Mouse (Mus musculus) naive thymus-derived CD4-positive, alpha-beta T cell, adult 2 months (primary cell): ENCODE measurements at regions not wholly inside any gene's neighbourhood (a gene's known extent, or its start where the extent isn't known, plus 50 kb on each side); places are given as distances from the start of the nearest gene placed in this dataset.

Experiments
- DNase-seq: peaks from one replicate; pipeline ENCODE4 v3.0.0-alpha.2; 2011; ENCODE audit warnings: low read depth

DNA sequence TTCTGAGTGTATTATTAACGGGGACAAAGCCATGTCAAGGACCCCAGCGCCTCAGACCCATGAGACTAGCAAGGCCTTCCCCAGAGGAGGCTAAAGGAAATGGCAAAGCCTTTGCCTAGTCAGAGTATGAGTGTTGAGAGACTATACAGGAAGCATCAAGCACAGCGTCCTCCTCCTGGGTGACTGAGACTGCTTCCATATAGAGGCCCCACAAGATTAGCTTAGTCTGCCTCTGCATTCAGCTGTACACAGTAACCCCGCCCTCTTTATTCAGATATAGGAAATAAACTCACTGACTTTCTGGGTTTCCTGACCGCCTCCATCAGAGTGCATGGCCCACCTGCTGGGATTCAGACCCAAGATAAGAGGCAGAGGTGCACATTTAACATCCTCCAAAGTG lies 192.8 kb upstream of the Hes1 start:
- no peak for DNase-seq

DNA sequence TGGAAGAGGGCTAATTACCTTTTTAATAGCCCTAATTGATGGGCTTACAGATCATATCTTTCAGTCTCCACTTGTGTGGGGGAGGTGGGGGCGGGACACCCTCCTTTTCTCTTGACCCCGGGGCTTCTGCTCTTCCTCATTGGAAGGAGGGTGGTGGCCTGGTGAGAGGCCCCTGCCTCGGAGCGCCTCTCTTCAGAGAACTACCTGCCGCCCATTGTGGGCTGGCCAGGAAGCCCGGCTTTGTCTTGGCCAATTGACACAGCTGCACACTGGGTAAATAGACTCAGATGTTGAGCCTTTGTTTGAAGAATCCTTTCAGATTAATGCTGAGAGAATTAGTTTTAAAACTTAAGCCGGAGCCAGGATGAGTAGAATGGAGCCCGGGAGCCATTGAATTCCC lies 188.0 kb upstream of the Hes1 start:
- DNase-seq, result no peak

DNA sequence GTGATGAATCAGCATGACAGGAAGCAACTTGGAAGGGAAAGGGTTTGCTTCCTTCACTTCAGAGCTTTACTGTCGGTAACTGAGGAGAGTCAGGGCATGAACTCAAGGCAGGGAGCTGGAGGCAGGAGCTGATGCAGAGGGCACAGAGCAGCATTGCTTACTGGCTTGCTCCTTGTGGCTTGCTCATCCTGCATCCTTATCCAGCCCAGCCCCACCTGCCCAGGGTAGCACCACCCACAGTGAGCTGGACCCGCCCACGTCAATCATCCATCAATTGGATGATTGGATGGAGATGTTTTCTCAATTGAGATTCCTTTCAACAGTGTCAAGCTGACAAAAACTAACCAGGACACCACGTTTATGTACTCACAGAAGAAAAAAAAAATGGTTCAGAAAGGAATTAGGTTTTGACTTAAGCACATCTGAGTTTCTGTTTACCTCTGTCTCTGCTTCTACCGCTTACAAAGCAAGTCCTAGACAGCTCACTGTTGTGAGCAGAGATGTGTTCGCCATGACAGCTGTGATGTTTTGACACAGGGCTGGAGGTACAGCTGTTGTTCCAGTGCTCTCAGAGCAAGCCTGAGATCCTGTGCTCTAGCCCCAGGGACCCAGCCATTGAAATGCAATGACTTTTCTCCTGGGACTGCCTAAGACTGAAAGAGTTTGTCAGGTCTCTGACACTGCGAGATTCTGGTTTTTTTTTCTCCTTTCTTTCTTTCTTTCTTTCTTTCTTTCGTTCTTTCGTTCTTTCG lies 186.6 kb upstream of the Hes1 start:
- DNase-seq, result no peak

DNA sequence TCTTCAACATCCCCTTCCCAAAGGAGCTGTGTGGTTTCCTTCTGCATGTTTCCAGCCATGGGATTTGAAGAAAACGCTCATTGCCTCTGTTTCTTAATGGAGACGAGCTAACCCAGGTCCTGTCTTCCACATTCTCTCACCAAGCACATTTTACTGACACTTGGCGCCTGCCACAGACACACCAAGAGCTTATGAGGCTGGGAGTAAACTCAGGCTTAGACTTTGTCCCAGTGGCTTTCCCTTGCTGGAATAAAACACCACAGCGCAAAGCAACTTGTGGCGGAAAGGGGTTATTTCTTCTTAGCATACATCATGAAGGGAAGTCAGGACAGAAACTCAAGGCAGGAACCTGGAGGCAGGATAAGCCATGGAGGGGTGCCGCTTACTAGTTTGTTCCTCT lies 184.5 kb upstream of the Hes1 start:
- DNase-seq, result no peak

DNA sequence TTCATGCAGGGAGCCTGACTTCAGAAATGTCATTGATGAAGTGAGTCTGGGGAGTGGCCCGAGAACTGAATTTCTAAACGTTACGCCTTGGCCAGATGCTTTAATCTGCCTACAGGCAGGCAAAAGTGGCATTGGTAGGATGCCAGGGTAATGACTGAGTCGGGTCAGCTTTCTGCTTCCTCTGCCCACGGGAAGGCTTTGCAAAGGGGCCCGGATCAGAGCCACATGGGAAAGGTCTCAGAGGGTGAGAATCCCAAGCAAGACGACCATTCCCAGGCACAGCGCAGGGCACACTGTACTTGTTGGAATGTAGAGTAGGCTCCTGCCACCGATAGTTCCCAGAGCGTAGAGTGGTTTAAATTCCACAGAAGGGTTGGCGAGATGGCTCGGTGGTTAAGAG lies 182.7 kb upstream of the Hes1 start:
- DNase-seq, result no peak

DNA sequence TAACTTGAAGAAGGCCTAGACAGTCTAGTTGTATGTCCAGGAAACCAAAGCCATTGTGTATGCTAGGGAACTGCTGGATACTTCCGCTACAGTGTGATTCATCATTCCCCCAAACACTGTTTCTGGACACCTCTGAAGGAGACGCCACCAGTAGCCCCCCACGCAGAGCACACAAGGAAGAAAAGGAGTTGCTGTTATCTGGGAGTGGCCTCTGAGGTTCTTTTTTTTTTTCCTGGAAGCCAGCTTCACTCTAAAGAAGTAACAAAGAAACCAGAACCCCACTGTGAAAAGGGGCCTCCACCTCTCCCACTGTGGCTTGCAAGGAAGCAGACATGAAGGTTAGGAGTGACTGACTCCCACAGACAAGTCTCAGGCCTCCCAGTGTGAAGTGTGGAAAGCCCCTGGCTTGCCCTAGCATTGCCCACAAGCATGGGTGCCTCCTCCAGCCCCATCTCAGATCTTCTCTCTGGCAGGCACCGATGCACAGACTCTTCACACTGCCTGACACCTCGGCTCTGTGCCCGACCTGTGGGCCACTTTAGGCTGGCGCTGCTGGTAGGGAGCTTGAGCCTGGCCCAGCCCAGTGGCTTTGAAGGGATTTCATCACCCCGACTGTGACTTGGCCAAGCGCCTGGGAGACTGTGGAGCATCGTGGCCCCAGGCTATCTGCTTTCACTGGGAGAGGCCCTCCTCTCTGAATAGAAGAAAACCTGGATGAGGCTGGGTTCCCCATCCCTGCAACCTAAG lies 181.8 kb upstream of the Hes1 start:
- DNase-seq, result no peak

DNA sequence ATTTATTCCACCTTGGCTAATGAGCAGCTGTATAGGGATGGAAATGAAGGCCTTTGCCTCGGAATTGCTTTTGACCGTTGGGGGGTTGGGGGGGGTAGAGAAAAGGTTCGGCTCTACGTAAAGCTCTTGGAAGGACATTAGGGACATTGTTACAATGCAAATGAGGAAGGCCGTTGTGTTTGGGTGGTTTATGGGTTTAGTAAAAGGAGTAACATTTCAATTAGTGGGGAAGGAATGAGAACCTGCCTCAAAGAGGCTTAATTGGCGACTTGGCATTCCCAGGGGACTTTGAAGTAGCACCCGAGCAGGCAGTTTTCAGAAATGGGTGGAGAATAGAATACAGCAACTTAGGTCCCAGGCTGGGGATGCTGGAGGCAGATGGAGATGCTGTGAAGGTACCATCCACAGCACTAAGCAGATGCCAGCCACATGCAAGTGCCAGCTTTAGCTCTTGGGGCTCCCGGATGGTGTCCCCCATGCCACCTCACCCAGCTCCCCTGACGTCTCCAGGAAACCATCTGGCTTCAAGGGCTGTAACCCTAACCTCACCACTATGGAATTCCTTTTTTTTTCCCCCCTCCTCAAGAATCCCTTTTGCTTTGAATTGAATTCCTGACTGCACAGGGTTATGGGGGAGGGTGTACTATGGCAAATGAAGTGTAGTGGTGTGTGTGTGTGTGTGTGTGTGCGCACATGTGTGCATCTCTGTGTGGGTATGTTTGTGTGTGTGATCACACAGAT lies 180.8 kb upstream of the Hes1 start:
- no peak for DNase-seq

DNA sequence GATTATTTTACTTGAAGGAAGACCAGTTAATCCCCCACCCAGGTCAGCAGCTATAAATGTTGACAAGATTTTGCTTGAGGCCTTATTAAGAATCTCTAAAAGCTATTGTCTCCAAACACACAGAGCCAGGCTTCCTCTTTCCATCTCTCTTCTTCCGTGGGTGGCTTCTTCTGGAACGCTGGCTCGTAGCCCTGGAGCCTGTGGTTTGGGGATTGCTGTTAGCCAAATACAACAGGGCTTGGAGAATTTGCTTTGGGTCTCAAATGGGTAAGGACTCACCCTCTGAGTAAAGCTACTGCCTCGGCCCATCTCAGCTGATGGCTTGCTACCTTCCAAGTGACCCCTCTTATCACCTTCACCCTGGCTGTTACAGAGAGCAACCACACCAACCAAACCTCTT lies 179.3 kb upstream of the Hes1 start:
- DNase-seq, result no peak

DNA sequence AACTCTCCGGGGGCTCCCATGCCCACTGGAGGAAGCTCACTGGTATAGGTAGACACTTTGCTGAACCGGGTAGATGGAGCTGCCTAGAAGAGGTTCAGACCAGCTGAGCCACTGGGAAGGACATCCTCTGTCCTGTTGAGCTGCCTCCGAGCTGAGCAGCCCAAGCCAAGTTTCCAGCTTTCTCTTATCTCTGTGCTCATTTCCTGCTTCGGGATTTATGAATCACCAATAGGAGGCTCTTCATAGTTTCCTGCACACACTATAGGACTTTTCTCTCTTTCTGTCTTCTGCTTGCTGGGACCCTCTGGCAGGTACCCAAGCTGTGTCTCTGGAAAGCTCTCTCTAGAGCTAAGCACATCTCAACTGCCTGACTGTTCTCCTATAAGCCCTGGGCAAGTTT lies 177.4 kb upstream of the Hes1 start:
- DNase-seq, result no peak

DNA sequence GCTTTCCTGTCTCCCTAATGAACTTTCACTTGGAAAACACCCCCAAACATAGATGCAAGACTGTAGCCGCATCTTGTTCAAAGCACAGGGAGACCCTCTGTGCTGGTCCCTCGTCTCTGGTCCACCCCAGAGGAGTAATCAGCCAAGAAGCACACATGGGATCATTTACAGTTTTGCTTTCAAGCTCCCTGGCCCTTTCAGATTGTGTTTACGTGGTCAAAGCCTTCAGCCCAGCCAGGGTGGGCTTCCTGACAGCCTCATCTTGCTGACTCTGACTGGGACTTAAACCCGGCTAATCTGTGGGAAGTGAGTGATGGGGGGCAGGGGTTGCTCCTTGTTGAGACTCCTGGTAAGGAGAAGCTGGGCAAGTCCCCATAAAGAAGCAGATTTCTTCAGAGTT lies 174.8 kb upstream of the Hes1 start:
- no peak for DNase-seq

DNA sequence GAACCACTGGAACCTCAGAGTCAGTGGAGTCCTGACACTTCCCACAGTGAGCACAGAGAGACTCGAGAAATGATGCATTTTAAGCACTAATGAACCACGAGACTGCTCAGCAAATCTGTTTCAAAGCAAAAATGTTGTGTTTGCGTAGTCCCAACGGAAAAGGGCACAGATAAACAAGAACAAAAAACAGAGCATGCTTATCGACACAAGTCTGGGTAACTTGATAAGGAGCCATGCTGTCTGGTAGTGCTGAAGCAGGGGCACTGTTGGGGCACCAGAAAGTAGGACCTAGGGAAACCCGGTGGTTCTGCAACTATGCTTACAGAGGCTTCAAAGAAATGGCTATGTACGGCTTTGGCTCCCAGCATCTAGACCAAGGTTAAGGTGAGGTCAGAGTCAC lies 172.7 kb upstream of the Hes1 start:
- no peak for DNase-seq

DNA sequence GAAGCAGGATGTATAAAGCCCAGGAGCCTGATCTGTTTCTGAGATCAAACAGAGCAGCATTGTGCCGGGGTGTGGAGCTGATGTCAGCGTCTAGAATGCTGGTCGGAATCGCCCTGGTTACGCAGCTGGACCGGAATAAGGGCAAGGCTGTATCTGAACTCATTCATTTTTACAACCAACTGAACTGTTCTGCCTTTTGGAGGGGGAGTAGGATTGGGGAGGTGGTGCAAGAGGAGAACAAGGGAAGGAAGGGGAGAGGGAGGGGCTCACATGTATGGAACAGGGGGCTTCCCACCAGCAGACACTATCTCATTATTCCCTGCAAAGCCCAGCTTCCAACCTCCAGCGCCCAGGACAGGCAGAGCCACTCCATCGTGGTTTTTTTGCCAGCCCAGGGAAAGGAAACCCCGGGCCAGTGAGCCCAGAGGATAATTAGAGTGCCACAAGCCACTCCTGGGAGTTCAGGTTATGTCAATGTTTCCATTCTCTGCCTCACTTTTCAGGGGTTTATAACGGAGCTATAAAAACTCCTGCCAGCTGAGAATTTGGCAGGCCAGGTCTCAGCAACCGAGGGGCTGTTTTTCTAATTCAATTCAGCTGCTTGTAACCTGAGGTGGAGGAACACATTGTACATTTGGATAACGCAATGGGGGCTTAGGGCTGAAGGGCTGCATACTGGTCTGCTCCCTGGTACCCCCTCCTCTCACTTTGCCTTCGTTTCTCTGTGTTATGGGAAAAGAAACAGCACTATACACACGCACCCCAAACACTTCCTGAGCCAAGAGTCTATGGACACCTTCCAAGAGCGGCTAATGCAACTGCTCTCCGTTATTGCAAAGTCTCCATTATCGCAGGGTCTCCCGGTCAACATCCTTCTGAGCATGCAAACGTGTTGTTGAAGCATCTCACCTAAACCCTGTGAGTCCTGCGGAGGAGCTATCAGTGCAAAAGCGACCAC lies 170.0 kb upstream of the Hes1 start:
- no peak for DNase-seq

DNA sequence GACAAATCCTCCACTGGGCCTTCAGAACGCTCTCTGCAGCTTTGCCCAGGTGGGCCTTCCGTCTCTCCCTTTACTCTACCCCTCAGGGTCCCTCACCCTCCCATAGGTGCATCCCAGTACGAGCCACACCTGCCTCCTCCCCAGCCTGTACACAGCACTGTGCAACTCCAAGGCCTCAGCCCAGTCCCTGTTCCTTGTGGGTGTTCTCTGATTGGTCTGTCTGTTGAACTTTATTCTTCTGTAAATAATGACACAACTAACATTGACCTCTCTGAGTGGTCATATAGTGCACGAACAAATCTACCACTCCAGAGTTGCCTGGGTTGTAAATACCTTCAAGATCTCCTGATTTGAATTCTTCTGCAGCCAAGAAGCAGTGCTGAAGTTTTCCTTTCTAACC lies 167.8 kb upstream of the Hes1 start:
- DNase-seq, result no peak

DNA sequence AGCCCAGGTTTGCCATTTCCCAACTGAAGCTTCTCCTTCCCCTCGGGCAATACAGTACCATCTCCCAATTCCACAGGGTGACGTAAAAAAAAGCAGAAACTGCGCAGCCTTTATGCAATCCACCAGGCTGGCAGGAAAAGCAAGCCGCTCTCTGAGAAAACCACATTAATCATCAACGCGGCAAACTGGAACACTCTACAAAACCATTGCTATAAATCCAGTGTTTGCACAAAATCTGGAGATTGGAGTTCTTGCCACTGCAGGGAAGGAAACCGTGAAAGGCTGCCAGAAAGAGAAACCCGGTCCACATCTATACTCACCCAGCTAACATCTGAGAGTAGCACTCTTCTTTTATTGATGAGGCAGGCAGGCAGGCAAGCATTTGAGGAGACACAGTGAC lies 160.7 kb upstream of the Hes1 start:
- DNase-seq, result no peak

DNA sequence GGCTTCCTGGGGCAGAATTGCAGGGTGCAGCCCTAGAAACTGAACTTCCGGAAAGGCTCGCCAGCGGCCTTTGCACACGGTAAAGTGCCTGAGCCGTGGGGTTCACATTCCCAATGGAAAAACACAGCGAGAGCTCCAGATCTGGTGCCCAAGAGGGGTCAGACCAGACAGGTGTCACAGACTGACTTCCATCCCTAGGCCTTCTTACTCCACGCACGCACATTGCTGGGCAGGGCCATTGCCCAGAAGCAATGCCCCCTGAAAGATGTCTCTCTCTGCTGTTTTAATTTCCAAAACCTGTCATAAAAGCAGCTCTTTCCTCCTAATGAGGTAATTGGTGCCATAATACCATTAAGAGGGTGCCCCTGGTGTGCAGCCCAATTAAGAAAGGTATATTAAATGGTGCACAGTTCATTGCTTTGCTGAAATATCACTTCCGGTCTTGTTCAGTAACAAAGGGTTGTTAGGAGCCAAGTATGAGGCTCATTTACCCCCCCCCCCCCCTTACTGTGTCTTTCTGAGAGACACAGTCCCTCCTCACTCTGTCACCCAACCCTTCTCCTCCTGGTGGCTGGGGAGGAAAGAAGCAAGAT lies 159.9 kb upstream of the Hes1 start:
- no peak for DNase-seq

DNA sequence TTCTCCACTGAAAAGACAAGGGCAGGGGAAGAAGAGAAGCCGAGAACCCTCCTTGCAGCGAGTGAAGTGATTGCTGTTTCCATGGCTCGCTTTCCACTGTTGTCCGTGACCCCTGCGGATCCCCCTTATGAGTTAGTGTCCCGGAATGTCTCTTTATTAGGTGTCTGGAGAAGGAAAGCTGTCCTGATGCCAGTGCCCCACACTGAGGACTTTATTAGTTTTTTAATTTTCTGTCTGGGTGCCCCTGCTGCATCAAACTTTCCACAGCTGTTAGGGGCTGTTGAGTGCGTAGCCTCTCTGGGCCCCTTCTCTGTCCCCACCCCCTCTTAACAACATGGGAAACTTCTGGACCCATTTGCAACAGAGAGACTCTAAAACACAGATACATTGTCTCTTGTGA lies 156.9 kb upstream of the Hes1 start:
- no peak for DNase-seq

DNA sequence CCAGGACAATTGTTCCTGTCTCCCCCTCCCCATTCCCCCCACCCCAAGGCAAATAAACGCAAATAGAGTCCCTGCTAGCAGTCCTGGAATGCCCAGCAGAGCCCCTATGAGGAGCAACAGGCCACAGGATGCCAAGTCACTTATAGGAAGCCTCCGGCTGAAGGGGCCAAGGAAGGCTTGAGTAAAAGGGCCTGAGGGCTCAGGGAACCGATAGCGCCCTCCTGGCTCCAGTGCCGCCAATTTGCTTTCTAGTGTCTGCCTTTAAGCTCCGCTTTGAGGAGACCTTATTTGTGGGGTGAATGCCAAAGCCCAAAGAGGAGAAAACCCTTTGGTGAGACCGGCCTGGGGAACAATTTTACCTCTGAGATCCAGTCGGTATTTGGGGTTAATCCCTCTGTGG lies 156.2 kb upstream of the Hes1 start:
- DNase-seq, result no peak

DNA sequence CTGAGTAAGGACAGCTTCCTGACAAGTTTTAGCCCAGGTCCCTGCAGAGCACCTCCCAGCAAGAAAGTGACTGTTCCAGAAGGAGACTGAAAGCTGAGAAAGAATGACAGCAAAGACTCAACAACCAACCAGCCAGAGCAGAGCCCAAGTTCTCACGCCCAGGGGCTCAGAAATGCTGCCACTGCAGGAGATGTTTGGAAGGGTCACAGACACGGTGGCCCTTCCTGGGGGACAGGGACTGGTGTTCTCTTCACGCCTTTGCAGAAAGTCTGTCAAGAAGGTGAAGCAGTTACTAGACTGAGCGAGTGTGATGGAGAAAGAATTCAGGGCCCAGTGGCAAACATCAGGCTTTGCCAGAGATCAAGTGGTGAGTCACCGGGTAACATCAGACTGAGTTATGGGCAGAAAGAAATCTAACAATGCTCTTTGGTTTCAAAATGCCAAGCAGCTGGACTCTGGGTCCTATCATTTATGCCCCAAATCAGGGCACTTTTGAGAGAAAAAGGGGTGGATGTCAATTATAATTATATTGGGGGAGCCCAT lies 154.2 kb upstream of the Hes1 start:
- DNase-seq, result no peak

DNA sequence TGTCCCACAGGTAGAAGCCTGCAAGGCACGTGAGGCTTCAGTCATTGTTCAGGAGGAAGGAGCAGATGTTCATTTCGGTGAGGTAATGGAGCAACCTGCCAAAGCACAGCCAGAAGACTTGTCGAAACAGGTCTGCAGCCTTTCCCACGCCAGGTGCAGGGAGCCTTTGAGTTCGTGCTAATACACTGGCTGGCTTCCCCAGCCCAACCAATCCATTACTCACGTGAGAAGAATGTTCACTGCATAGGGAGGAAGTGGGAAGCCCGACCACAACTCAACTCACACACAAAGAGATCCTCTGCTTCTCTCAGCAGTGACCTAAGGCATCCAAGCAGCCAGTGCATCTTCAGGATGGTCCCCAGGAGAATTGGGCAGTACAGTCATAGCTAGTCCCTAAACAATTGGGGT lies 153.0 kb upstream of the Hes1 start:
- DNase-seq, result no peak

DNA sequence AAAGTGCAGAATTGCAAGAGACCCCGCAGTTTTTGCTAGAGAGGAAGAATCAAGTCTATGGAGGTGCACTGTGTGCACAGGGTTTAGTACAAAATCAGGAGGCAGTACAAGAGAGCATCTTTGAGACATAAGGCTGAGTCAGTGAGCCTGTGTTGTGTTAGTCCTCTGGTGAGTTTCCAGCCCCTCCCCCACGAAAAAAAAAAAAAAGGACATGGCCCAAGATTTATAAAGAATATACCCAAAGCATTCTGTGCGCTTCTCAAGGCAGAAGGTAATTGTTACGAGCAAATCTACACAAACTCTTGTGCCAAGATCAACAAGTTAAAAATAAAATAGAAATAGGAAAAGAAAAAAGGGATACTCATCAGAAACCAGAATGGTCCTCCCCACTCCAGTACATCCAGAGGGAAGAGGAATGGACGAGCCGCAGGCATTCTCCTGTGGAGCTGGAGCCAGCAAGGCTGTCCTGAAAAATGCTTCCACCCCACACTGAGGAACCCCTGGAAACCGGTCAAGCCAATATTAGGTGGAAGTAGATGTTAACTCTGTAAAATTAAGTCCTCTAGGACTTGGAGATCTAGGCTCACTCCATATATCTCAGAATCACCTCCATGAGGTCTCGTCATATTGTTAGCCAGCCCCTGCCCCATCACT lies 150.7 kb upstream of the Hes1 start:
- no peak for DNase-seq

DNA sequence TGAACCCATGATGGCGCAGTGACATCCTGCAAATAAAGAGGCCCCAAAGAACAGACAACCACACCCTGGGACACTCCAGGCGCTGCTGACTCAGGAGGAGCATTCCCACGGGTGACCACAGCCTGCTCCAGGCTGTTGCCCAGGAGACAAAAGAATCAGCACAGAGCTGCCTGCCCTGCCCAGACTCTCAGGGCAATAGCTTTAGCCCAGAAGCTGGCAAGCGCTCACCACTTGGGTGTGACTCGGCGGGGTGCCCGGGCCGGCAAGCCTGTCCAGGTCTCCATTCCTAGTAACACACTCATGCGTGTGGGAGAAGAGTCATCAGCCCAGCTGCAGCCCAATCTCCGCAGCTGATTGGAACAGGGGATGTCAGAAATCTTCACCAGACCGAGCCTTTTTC lies 148.8 kb upstream of the Hes1 start:
- DNase-seq, result no peak
